Mouse (Mus musculus) heart, postnatal 0 days (tissue): ENCODE measurements around the gene S100b. TPM values are rescaled to one million over a fixed set of nuclear protein-coding genes. Genes with fewer than 3 reads are reported as not detected.

Experiments used
- ATAC-seq: fragments of 200-750 bp; cut with Nextera tagmentation; 2 replicates; pipeline ENCODE4 v1.8.0; 2017; ENCODE audit warnings: low read depth, moderate number of reproducible peaks, moderate library complexity; ENCODE audit not compliant: insufficient read depth
- DNase-seq: peaks from one replicate; pipeline ENCODE4 v3.0.0-alpha.2; 2016; ENCODE audit warnings: low spot score
- H3K27ac ChIP-seq: fragments of 300-500 bp; sonication (generic); 2 replicates; pipeline ENCODE4 v1.5.1; 2014; ENCODE audit warnings: low read depth, mild to moderate bottlenecking
- H3K27me3 ChIP-seq: fragments of 300-500 bp; sonication (generic); 2 replicates; pipeline ENCODE4 v1.6.1; 2014; ENCODE audit warnings: low read length, mixed read lengths; ENCODE audit not compliant: control insufficient read depth, insufficient read depth
- H3K36me3 ChIP-seq: fragments of 300-500 bp; sonication (generic); replicated peaks from 2 replicates; pipeline ENCODE4 v1.6.1; 2014; ENCODE audit warnings: low read length, mixed read lengths; ENCODE audit not compliant: control insufficient read depth, insufficient read depth
- H3K4me1 ChIP-seq: fragments of 300-500 bp; sonication (generic); 2 replicates; pipeline ENCODE4 v1.6.1; 2014; ENCODE audit warnings: antibody characterized with exemption; ENCODE audit not compliant: control insufficient read depth, insufficient read depth
- H3K4me2 ChIP-seq: fragments of 300-500 bp; sonication (generic); 2 replicates; pipeline ENCODE4 v1.6.1; 2014; ENCODE audit warnings: low read depth, mild to moderate bottlenecking, low read length, moderate library complexity
- H3K4me3 ChIP-seq: fragments of 300-500 bp; sonication (generic); 2 replicates; pipeline ENCODE4 v1.5.1; 2014; ENCODE audit warnings: low read depth, low read length
- H3K9ac ChIP-seq: fragments of 300-500 bp; sonication (generic); replicated peaks from 2 replicates; pipeline ENCODE4 v1.6.1; 2014; ENCODE audit warnings: low read depth, low read length, mixed read lengths
- H3K9me3 ChIP-seq: fragments of 300-500 bp; sonication (generic); replicated peaks from 2 replicates; pipeline ENCODE4 v1.6.1; 2016; ENCODE audit warnings: low read length; ENCODE audit not compliant: control insufficient read depth
- CTCF ChIP-seq: IDR thresholded peaks from 2 replicates; pipeline ENCODE4 v1.5.1; 2016; ENCODE audit warnings: antibody characterized with exemption, control low read depth, low read depth
- EP300 ChIP-seq: IDR thresholded peaks from 2 replicates; pipeline ENCODE4 v1.6.1; 2016; ENCODE audit warnings: antibody characterized with exemption, low read depth
- WGBS: fragments of 180-500 bp; shearing (Covaris S2); extraction: QIAGEN DNeasy Blood & Tissue Kit; methylation state at CpG from one replicate; pipeline ENCODE4 v1.1.7; 2014; 5-methylcytosine and 5-hydroxymethylcytosine counted together
- polyA plus RNA-seq: library from polyadenylated mRNA; unstranded; fragments of >200 nt; fragmentation: Nextera tagmentation; extraction: Ambion mirVana; gene quantifications from 2 replicates; pipeline ENCODE4 v1.2.1, GENCODE M21; 2015
- total RNA-seq: library from RNA; depleted of rRNA; stranded (reverse); fragments of >200 nt; gene quantifications from 2 replicates; pipeline ENCODE4 v1.2.3, GENCODE M21; 2014; ENCODE audit warnings: low replicate concordance

S100b gene
- total and polyA plus RNA-seq, 2 experiments from 2014 or later, result 0.70 TPM; not detected in 1

- TF ChIP-seq EP300 (no peak), CTCF (no peak)
- H3K9me3 ChIP-seq, result no peaks in the 10 kb centered on the region
- DNase-seq, result no peak
- peaks cover 84% of the 10 kb centered on the region for H3K36me3 ChIP-seq
- H3K4me2 ChIP-seq, result no peak overlapping the region
- no peak overlapping the region for H3K9ac ChIP-seq
- WGBS, result 79% methylated on average over 11 of the region's 11 CpGs
- no peaks in the 10 kb centered on the region for H3K27me3 ChIP-seq
- no peak overlapping the region for H3K4me3 ChIP-seq
- H3K27ac ChIP-seq, result no peak overlapping the region
- ATAC-seq, result no peak
- no peaks in the 10 kb centered on the region for H3K4me1 ChIP-seq
These were observed 34.8 kb downstream of the S100b start for GRCm38 (mm10) chr10:76288268-76288993.

- peaks cover 84% of the 10 kb centered on the region for H3K36me3 ChIP-seq
- H3K4me1 ChIP-seq, result no peaks in the 10 kb centered on the region
- H3K9me3 ChIP-seq, result no peaks in the 10 kb centered on the region
- no peaks in the 10 kb centered on the region for H3K27me3 ChIP-seq
- H3K4me3 ChIP-seq, result no peak overlapping the region
- no peak overlapping the region for H3K4me2 ChIP-seq
- no peak for DNase-seq
- WGBS, result 91% methylated on average over 5 of the region's 5 CpGs
- TF ChIP-seq EP300 (no peak), CTCF (no peak)
- no peak overlapping the region for H3K27ac ChIP-seq
- H3K9ac ChIP-seq, result no peak overlapping the region
- no peak for ATAC-seq
These were observed 35.4 kb downstream of the S100b start for GRCm38 (mm10) chr10:76289052-76289451.

GRCm38 (mm10) chr10:76289936-76290671 lies 36.5 kb downstream of the S100b start:
- H3K9ac ChIP-seq, result no peak overlapping the region
- H3K36me3 ChIP-seq, result peaks cover 84% of the 10 kb centered on the region
- H3K4me1 ChIP-seq, result no peaks in the 10 kb centered on the region
- TF ChIP-seq CTCF (no peak), EP300 (no peak)
- WGBS, result 84% methylated on average over 3 of the region's 3 CpGs
- no peak overlapping the region for H3K4me2 ChIP-seq
- no peak overlapping the region for H3K4me3 ChIP-seq
- H3K27ac ChIP-seq, result no peak overlapping the region
- H3K9me3 ChIP-seq, result no peaks in the 10 kb centered on the region
- H3K27me3 ChIP-seq, result no peaks in the 10 kb centered on the region
- no peak for DNase-seq
- no peak for ATAC-seq

- DNase-seq, result no peak
- Histone ChIP-seq H3K4me3 (no peak overlapping the region), H3K9ac (no peak overlapping the region), H3K4me2 (no peak overlapping the region), H3K9me3 (no peaks in the 10 kb centered on the region), H3K4me1 (no peaks in the 10 kb centered on the region), H3K27ac (no peak overlapping the region), H3K36me3 (peaks cover 82% of the 10 kb centered on the region), H3K27me3 (no peaks in the 10 kb centered on the region)
- no peak for ATAC-seq
- WGBS, result 88% methylated on average over 4 of the region's 4 CpGs
- no peak for TF ChIP-seq CTCF
- no peak for TF ChIP-seq EP300
These were observed 39.6 kb downstream of the S100b start for GRCm38 (mm10) chr10:76293222-76293621.

DNA sequence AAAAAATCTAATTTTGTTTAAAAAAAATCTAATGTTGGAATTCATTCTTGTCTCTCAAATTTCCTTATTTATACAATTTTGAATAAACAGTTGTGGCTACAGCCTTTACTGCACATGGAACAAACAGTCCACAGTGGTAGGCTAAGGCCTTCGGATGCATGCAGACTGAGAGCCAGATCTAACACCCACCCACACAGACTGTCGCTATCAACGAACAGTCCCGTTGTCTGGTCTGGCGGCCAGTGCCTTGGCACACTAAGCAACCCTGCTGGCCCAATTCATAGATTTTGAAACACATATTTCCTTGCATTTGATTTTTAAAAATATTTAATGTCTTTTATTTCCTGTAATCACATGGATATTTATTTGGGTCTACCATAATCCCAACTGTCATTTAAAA lies 46.5 kb downstream of the S100b start:
- WGBS, result 72% methylated on average over 5 of the region's 5 CpGs
- DNase-seq (no peak), ATAC-seq (no peak)
- H3K27me3 ChIP-seq, result no peaks in the 10 kb centered on the region
- TF ChIP-seq CTCF (no peak), EP300 (no peak)
- H3K27ac ChIP-seq, result no peak overlapping the region
- H3K4me1 ChIP-seq, result no peaks in the 10 kb centered on the region
- no peaks in the 10 kb centered on the region for H3K9me3 ChIP-seq
- no peak overlapping the region for H3K4me3 ChIP-seq
- H3K36me3 ChIP-seq, result peaks cover 75% of the 10 kb centered on the region
- H3K9ac ChIP-seq, result no peak overlapping the region
- H3K4me2 ChIP-seq, result no peak overlapping the region
